Mouse (Mus musculus) spleen, adult 2 months (tissue): ENCODE results near the gene Nedd4.
A peak's percentile ranks its signal among the peaks of the same experiment; 100 is the strongest.

Experiments
- CTCF ChIP-seq: fragments of 200-500 bp; IDR thresholded peaks from 2 replicates; pipeline ENCODE4 v1.5.1; 2011; ENCODE audit warnings: mild to moderate bottlenecking, inconsistent platforms; ENCODE audit not compliant: insufficient read depth, insufficient read length, insufficient replicate concordance; ENCODE audit errors: extremely low read depth
- POLR2A ChIP-seq: fragments of 200-500 bp; IDR thresholded peaks from 2 replicates; pipeline ENCODE4 v1.6.1; 2011; ENCODE audit warnings: low read depth, low read length, inconsistent platforms

DNA sequence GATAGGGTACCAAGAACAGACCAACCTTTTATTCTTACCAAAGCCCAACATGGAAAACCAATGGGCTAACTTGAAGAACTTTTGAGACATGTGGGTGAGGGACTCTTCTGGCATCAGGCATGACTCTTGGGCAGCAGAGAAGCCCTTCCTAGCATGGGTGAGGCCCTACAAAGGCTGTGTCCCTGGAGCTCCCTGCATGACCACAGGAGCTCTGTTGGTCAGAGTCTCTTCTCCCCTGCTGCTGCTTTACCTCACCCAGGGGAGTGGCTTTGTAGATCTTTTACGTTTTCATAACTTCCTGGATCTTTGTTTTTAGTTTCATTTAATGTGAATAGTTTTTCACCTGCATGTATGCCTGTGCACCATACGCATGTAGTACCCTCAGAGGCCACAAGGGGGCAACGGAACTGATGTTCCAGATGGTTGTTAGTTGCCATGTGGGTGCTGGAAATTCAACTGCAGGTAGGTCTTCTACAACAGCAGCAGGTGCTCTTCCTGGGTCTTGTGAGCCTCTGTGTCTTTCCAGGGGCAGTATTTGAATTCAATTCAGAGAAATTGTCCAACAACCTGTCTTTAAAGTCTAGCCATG is 73.8 kb downstream of the Nedd4 start:
- TF ChIP-seq CTCF (peak; percentile 47; the same call in 1 of the 2 replicates), POLR2A (no peak)
